Mouse (Mus musculus) megakaryocyte, embryonic 14.5 days (primary cell): ENCODE measurements around the gene Gtf3c2.

Experiments used
- FLI1 ChIP-seq: IDR thresholded peaks from 2 replicates; pipeline ENCODE4 v1.6.1; 2012; ENCODE audit warnings: low read length, inconsistent platforms, mixed read lengths
- GATA1 ChIP-seq: IDR thresholded peaks from 3 replicates; pipeline ENCODE4 v1.6.1; 2012; ENCODE audit warnings: mixed read lengths, low read length, inconsistent platforms, borderline replicate concordance

GRCm38 (mm10) chr5:31203866-31204265 lies 23.9 kb upstream of the Gtf3c2 start:
- TF ChIP-seq GATA1 (no peak), FLI1 (no peak)
